Mouse (Mus musculus) urinary bladder, postnatal 14 days (tissue): ENCODE measurements around the gene Nrsn1.
A peak's percentile ranks its signal among the peaks of the same experiment; 100 is the strongest.
"Not testable (repeated sequence)": the region's sequence is repeated elsewhere in the genome, so short reads cannot be mapped to it uniquely, and the experiment has no call there.

Experiments
- DNase-seq: peaks from one replicate; pipeline ENCODE4 v3.0.0; 2021; ENCODE audit warnings: low spot score

The Nrsn1 gene

DNA sequence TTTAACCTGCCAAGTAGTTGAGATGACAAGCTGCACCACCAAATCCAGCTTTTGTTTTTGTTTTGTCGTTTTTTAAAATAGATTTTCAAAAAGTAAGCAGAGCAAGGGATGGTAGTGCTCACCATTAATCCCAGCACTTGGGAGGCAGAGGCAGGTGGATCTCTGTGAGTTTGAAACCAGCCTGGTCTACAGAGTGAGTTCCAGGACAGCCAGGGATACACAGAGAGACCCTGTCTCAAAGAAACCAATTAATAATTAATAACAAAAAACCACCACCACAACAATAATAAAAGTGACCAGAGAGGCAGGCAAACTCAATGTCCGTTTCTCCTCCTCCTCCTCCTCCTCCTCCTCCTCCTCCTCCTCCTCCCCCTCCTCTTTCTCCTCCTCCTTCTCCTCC lies at the start of gene Nrsn1:
Nrsn1 (minus strand) TSS at position 101 of the 400 bp plus-strand sequence.
- not testable (repeated sequence) for DNase-seq

DNA sequence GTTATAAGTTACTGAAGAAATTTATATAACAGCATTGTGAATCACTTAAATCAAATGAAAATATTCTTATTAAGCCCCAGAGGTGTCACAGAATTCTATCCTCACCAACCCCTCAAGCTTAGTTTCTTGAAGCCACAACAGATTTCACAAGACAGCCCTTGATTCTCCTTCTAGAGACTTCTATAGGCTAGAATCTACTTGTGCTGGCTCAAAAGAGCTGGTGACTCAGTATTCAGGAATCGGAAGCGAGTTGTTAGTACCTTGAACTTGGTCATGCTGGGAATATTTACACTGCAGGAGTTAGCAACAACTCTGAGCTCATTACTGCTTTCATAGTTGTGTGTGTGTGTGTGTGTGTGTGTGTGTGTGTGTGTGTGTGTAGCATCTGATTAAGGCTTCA lies 41.8 kb upstream of the Nrsn1 start:
- no peak for DNase-seq

DNA sequence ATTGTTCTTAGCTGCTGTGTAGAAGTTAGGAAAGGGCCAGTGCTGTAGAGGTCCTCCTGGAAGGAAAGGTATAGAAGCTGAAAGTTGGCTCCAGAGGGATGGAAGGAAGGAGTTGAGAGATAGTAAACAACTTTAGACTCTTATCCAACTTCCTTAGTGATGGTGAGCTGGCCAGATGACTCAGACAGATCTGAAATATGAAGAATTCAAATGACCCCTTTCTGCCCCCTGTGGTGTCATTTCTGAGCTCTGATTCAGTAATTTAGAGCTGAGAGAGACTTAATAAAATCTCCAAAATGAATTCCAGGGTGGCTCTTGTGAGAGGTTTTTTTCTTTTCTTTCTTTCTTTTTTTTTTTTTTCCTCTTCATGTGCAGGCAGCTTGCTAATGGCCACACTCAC lies 39.8 kb upstream of the Nrsn1 start:
- no peak for DNase-seq

DNA sequence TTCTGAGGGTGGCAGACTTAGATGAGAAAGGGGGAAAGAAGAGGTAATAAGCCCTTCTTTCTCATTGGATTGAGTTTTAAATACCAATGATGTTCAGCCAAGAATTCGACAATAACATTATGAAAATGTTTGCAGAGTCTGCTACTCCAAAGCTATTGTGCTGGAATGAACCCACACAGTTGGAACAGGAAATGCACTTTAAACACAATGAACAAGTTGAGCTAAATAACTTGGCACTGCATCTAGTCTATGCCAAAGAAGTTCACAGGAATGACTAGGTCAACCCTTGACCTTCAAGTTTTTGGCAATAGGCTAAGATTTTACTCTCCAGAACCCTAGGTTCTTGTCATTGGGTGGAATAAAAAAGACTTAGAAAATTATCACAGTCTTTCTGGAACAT lies 18.4 kb upstream of the Nrsn1 start:
- DNase-seq, result no peak

DNA sequence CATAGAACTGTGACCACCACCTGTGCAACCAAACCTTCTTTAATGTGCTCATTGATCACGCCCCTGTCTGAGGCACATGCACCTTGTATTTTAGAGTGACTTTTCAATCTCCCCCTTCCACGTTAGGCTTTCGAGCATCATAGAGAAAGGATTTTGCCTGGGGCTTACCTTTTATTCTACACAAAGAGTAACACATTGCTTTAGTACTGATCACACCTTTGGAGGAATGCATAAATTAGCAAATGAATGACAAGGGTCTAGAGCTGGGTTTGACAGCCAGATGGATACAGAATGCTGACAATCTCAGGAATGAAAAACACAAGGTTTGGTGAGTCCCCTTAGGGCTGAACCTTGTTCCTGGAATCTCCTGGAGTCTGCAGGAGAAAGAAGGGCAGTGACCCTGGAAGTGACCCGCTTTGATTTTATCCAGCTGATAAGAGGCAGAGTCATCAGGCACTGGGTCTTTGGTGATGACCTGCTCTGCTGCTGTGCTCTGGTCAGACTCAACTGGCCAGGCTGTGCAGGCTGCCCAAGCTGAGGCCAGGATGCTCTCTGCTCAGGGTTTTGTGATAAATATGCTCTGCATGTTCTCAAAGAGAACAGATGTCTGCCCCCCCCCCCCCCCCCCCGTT lies 4.7 kb upstream of the Nrsn1 start:
- no peak for DNase-seq

DNA sequence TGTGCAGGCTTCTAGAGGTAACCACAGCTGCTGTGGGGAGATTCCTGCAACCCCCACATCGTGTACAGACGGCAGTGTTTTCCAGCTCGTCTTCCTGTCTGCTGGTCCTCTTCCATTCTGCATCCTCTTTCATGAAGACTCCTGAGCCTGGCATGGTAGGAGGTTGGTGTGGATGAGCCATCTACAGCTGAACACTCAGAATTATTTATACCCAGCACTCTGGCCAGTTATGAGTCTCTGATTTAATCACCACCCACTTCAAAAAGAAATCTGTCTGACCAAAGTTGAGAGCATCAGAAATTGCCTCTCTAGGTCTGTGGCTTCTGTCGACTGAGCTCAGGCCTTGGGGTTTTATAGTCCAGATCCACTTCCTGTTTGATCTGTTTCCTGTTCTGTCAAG lies 1.9 kb upstream of the Nrsn1 start:
- no peak for DNase-seq

DNA sequence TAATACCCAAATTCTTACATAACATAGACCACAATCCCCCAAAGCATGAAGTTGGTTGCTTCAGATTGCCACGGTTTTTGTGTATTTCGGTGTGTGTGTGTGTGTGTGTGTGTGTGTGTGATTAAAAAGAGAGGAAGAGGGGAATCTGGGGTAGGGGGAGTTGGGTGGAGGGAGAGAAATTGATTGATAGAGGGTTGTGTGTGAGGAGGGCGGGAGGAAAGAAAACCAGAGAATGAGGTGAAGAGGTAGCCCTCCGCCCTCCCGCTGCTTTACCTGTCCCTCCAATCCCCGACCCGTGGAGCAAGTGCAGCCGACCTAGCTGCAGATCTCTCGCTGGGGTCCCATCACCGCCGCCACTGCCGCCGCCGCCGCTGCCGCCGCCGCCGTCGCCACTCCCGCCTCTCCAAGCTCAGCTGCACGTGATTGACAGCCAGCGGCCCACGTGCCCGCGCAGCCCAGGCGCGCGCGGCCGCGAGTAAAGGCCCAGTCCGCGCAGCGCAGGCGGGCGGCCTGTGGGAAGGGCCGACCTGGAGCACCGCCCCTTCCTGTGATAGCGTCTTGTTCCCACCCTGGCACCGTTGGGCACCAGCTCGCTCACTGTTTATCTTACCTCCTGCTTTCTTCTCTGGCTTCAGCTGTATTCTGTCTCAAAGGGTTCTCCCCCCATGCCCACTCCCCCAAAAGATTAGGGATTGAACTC lies 583 bp downstream of the Nrsn1 start:
- no peak for DNase-seq

DNA sequence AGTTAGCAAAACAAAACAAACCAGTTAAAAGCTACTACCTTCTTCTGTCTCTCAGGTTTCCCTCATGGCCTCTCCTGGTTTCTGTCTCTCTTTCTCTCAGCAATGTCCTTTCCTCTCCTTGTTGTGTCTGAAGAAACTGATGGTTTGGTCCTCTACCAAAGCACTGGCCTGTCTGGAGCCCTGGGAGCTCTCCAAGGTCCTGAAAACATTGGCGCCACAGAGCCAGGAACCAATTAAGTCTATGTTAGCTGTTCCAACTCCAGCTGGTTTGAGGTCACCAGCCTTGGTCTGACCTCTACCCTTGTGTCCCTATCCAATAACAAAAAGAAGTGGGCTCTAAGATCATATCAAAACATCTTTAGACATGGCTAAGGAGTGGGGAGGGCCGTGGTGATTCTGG lies 1.3 kb downstream of the Nrsn1 start:
- DNase-seq, result peak; percentile 58

DNA sequence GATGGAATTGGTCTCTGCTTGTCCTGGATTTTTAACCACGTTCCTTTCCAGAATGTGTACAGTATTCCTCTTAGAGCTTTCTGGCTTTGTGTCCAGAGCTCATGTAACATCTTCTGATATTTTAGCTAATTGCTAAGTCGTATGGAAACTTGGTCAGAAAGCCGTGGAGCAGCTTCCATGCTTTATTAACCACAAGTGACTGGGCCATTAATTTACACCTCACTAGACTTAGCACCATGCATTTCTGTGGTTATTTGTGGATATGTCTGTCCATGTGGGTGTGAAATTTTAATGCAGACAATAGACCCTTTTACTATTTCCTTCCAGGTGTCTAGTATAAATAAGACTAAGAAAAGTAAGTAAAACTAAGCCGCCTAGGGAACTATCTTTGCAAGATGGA lies 7.6 kb downstream of the Nrsn1 start:
- no peak for DNase-seq

DNA sequence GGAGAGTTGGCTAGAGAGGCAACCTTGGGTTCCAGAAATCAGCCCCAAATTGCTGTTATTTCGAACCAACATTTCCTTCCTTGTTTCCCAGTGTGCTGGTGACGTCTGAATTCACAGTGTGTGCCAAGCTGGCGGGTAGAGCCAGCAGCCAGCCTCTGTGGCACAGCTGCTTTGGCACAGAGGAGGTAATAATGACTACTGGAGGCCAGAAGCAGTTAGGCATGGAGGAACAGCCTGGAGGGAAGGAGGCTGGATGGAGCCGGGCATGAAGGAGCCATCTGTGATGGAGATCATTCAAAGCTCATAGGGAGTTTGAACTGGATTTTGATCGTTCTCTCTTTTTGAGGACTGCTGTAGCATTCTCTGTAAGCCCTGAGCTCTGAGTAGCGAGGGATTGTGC lies 12.7 kb downstream of the Nrsn1 start:
- DNase-seq, result no peak

DNA sequence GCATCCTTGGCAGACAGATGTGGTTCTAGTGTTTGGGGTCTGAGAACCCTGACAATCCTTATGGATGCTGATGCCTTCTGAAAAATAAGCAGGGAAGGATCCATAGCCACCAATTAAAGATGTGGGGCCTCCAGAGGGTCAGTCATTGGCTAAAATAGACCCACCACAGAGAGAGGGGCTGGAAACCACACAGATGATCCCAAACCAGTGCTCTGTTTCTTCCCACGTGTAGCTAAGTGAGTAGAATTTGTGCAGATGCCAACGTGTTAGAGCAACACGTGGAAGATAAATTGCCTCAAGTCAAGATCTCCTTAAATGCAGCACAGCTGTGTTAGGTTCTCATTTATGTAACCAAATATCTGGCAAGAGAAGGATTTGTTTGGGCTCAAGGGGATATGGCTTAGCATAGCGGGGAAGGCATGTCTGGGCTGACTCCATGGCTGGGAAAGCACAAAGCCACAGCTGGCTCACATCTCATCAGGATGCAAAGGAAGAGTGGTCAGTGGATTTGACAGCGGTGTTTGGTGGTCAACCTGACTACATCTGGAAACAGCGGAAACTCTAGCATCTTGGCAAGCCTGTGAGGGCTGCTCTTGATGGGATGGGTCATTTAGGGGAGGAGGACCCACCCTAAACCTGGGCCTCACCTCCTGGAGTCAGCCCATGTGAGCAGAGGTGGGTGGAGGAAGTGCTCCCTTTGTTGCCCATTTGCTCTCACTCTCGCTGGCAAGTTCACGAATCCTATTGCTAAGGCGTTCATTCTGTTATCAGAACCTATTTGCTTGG lies 15.6 kb downstream of the Nrsn1 start:
- DNase-seq, result no peak

DNA sequence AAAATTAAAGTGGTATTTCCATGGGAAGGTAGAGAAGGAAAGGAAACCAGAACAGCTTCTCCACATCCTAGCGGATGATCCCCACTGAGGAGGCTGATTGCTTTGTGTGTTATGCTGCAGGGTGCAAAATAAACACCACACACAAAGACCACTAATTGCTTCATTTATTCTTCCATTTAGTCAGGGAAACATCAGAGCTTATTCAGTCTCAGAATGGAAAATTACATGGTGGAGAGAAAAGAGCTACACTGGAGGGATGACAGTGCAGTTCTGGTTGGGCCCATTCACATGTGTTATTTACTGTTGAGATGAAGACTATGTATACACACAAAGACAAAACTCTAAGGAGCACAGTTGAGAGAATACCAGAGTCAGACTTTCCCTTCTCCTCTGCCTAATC lies 18.4 kb downstream of the Nrsn1 start:
- DNase-seq, result no peak

DNA sequence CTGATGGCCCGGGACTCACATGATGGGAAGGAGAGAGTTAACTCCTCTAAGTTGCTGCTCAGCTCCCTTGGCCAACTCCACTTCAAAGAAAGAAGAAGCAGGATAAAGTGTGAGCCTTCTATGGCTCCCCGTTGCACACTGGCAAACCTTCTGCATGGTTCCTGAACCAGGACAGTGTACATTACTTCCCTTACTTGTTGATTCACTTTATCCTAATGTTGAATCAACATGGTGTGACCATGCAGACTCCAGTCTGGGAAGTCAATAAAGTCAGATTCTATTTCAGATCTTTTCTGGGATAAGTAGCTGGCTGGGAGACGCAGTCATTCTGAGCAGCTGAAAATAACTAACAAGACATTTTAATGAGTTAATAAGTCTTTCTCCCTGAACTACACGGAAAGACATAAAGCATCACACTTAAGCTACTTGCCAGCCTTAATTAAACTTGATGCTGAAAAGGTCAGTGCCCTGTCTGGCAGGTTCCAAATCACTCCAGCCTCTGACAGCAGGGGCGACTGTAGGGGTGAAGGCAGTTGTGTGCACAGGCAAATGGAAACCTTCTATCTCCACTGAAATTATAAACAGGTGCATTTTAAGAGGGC lies 50.0 kb downstream of the Nrsn1 start:
- DNase-seq, result no peak

DNA sequence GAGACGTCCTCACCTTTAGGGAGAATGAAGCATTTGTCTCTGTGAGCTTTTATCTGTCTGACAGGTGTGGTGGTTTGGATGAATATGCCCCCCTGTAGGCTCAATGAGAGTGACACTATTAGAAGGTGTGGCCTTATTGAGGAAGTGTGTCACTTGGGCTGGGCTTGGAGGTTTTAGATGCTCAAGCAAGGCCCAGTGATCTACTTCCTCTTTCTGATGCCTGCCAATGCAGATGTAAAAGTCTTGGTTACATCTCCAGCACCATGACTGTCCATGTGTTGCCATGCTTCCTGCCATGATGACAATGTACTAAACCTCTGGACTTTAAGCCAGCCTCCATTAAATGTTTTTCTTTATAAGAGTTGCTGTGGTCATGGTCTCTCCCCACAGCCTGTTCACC lies 51.9 kb downstream of the Nrsn1 start:
- no peak for DNase-seq

DNA sequence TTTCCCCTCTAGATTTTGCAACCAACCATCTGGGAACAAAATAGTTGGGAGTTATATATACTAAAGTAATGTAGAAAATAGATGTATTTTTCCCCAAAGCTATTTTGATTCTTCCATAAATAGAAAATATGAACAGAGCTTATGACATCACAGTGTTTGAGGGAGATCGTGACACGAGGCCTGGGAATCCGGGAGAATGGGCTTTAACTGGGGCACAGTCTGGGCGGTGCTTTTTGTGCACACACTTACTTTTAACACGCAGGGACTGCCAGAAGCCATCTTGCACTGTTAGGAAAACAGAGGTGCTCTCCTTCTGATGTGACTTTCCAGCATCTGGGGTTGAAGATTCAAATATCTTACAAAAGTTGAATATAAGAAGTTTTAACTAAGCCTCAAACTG lies 63.4 kb downstream of the Nrsn1 start:
- DNase-seq, result no peak
